Mouse (Mus musculus) cerebellum, adult 2 months (tissue): ENCODE results near the gene Fam78a.

Source experiments
- CTCF ChIP-seq: fragments of 200-500 bp; IDR thresholded peaks from 2 replicates; pipeline ENCODE4 v1.5.1; 2011; ENCODE audit warnings: low read depth, mild to moderate bottlenecking, control low read depth, low read length, moderate library complexity, borderline replicate concordance; ENCODE audit not compliant: insufficient read depth
- POLR2A ChIP-seq: fragments of 200-500 bp; IDR thresholded peaks from 2 replicates; pipeline ENCODE4 v1.6.1; 2011; ENCODE audit warnings: low read length, control low read depth, borderline replicate concordance; ENCODE audit not compliant: insufficient read depth

DNA sequence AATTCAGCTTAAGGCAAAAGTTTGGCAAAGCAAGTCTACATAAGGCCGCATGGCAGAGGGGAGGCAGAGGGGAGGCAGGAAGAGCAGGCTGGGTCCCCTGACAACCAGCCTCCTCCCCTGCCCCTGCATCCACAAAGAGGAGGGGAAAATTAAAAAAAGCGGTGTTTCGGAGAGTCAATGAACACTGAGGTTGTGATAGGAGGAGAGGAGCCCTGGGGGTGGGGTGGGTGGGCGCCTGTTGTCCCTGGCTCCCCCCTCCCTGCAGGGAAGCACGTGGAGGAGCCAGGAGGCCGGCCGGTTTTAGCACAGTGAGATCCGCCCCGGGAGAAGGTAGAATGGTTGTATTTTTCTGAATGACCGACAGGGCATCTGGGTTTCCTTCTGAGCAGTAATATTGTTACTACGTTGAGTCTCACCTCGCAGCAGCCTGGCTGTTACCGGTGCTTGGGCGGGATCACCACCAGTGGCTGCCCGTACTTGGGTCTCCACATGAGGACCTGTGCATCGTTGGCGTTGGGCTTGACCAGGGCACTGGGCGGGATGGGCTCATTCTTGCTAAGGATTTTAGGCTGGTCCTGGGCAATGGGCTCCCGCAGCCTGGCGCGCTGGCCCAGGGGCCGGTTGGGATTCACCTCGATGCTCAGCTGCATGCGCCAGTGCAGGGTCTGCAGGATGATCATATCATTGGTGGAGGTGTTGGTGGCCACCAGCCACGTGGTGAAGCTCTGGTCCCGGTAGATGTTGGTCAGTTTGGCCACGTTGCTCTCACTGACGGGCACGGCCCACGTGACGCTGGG is 15.6 kb downstream of the Fam78a start:
- TF ChIP-seq POLR2A = no peak
- TF ChIP-seq CTCF = no peak
